Mouse (Mus musculus): Measurements from ENCODE around the gene Chsy1. TPM values are rescaled to one million over a fixed set of nuclear protein-coding genes. Genes with fewer than 3 reads are reported as not detected.

Chsy1 gene
- polyA plus RNA-seq, 1 experiment from 2014 or later, result 16.1 TPM

DNA sequence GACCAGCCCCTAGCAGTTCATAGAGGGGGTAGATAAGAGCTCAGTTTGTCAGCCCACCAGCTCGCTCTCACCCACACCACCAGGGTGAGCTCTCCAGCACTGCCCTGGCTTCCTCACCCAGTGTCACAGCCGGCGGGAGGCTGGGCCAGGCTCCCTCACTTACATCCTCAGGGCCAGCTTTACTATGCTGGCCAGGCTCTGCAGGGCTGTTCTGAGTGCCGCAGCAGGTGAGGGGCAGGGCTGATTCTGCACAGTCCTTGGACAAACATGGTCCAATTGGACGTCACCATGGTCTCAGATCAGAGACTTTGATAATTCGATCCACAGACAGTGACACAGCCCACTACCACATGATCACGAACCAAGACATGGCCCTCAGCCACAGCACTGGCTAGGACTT lies 17.8 kb upstream of the Chsy1 start:
- Histone ChIP-seq H3K9me3 (replicated peaks) (no peaks in the 10 kb centered on the region), H3K4me1 (no peaks in the 10 kb centered on the region), H3K36me3 (peaks cover 58% of the 10 kb centered on the region), H3K4me3 (replicated peaks) (no peak overlapping the region), H3K4me2 (no peak overlapping the region), H3K9ac (no peak overlapping the region), H3K27me3 (no peaks in the 10 kb centered on the region), H3K27ac (no peak overlapping the region)
- no peak; the same call in 1 of the 2 replicates for ATAC-seq (replicated peaks; ENCODE audit: low FRiP score)
- WGBS, result 75% methylated on average over 7 of the region's 7 CpGs

DNA sequence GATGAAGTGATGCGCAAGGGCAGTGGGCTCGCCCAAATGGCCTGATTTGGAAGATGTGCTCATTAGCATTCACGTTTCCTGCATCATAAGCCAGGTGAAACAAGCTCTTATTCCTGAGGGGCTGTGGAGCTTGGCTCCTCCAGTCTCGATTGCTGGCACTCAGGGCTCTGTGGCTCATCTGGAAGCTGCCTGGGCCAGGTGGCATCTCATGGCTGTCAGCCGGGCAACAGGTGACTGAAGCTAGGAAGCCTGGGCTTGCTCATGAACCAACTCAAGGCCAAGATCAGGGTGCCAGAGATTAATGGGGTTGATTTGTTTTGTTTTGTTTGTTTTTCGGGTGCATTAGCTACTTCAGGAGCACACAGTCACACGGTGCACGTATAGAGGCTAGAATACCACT lies 16.7 kb upstream of the Chsy1 start:
- Histone ChIP-seq H3K27ac (no peak overlapping the region), H3K9me3 (replicated peaks) (no peaks in the 10 kb centered on the region), H3K4me1 (no peaks in the 10 kb centered on the region), H3K4me3 (replicated peaks) (no peak overlapping the region), H3K4me2 (no peak overlapping the region), H3K36me3 (peaks cover 47% of the 10 kb centered on the region), H3K9ac (no peak overlapping the region), H3K27me3 (no peaks in the 10 kb centered on the region)
- 88% methylated on average over 8 of the region's 8 CpGs for WGBS
- ATAC-seq (replicated peaks; ENCODE audit: low FRiP score), result no peak

DNA sequence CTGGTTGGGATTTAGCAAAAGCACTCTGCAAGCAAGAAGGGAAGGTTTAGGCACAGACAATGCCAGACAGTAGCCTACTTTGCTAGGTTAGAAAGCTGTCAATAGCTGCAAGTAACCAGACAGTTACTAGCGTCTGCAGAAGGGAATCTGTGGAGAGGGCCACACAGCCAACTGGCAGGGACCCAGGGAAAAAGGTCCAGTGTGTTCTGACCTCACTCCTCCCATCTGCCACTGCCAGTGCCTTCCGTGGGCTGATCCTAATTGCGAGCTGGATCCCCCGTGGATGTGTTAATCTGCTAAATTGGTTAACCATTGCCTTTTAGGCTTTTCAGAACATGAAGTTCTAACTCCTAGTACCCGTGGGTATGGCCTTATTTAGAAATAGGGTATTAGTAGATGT lies 15.2 kb upstream of the Chsy1 start:
- Histone ChIP-seq H3K36me3 (peaks cover 32% of the 10 kb centered on the region), H3K27ac (no peak overlapping the region), H3K4me2 (no peak overlapping the region), H3K27me3 (no peaks in the 10 kb centered on the region), H3K4me3 (replicated peaks) (no peak overlapping the region), H3K9ac (no peak overlapping the region), H3K4me1 (no peaks in the 10 kb centered on the region), H3K9me3 (replicated peaks) (no peaks in the 10 kb centered on the region)
- 79% methylated on average over 5 of the region's 5 CpGs for WGBS
- ATAC-seq (replicated peaks; ENCODE audit: low FRiP score), result no peak

DNA sequence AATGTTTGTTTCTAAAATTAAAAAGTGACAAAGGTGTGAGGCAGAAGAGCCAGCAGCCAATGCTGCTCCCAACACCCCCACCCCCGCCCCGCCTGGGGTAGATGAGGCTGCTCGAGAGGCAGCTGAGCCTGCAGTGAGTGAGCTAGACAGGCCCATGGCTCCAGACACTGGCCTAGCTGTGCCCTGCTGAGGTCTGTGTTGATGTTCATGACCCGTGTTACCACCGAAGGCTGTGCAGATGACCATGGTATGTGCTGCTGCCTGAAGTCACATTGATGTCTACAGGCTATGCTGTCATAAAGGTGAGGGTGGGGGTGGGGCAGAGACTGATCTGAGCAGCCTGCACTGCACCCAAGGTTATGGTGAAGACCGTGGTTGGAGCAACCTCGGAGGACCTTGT lies 10.5 kb upstream of the Chsy1 start:
- H3K4me1 ChIP-seq, result no peaks in the 10 kb centered on the region
- H3K27me3 ChIP-seq, result 0 out of 2 replicates have a peak, but pooled peaks cover 2% of the 10 kb centered on the region
- no peak for ATAC-seq (replicated peaks; ENCODE audit: low FRiP score)
- no peaks in the 10 kb centered on the region for H3K9me3 ChIP-seq (replicated peaks)
- no peak overlapping the region for H3K9ac ChIP-seq
- no peak overlapping the region for H3K4me2 ChIP-seq
- H3K27ac ChIP-seq, result no peak overlapping the region
- 88% methylated on average over 7 of the region's 7 CpGs for WGBS
- no peak overlapping the region for H3K4me3 ChIP-seq (replicated peaks)
- 0 out of 2 replicates have a peak, but pooled peaks cover 2% of the 10 kb centered on the region for H3K36me3 ChIP-seq

DNA sequence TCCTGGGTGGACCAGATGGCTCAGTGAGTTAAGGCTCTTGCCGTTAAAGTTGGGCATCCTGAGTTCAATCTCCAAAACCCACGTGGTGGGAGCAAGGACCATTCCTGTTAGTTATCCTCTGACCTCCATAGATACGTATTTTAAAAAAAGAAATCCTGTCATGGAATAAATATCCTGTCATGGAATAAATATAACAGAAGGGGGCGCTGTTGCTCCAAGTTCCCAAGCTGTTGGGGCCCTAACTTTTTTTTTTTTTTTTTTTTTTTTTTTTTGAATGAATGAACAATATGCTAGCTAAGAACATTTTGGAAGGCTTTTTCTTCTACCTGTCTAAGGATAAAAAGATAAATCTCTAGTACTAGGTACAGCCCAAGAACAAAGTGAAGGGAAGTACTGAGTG lies 7.4 kb upstream of the Chsy1 start:
- H3K36me3 ChIP-seq, result no peaks in the 10 kb centered on the region
- peaks cover 7% of the 10 kb centered on the region for H3K4me1 ChIP-seq
- no peak overlapping the region for H3K9ac ChIP-seq
- H3K27ac ChIP-seq, result no peak overlapping the region
- ATAC-seq (replicated peaks; ENCODE audit: low FRiP score), result no peak
- H3K9me3 ChIP-seq (replicated peaks), result no peaks in the 10 kb centered on the region
- H3K4me3 ChIP-seq (replicated peaks), result no peak overlapping the region
- WGBS, result 7% methylated on average over 4 of the region's 4 CpGs
- H3K27me3 ChIP-seq, result 0 out of 2 replicates have a peak, but pooled peaks cover 2% of the 10 kb centered on the region
- H3K4me2 ChIP-seq, result no peak overlapping the region

DNA sequence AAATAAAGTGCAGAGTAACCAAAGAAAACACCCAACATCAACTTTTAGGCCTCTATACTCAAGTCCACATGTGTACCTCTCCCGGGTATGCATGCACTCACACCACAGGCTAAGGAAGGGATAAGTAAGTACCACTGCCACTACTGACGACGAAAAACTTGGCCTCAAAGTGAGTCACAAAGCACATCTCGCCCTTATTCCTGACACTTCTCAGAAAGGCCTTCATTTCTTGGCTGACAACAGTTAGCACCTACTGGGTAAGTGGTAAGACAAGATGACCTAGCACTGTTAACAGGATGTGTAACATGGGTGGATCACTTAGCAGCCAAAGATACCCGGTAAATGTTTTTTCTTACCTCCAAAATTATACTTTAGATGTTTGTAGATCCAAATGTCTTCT lies 4.8 kb upstream of the Chsy1 start:
- Histone ChIP-seq H3K9ac (no peak overlapping the region), H3K4me2 (no peak overlapping the region), H3K4me1 (peaks cover 16% of the 10 kb centered on the region), H3K4me3 (replicated peaks) (no peak overlapping the region), H3K27ac (no peak overlapping the region), H3K9me3 (replicated peaks) (no peaks in the 10 kb centered on the region), H3K27me3 (0 out of 2 replicates have a peak, but pooled peaks cover 2% of the 10 kb centered on the region), H3K36me3 (no peaks in the 10 kb centered on the region)
- ATAC-seq (replicated peaks; ENCODE audit: low FRiP score), result no peak
- WGBS, result 85% methylated on average over 5 of the region's 5 CpGs

GRCm38 (mm10) chr7:66105771-66106170 lies 3.5 kb upstream of the Chsy1 start:
- no peak for ATAC-seq (replicated peaks; ENCODE audit: low FRiP score)
- Histone ChIP-seq H3K27ac (no peak overlapping the region), H3K9ac (no peak overlapping the region), H3K4me3 (replicated peaks) (no peak overlapping the region), H3K4me2 (no peak overlapping the region), H3K36me3 (no peaks in the 10 kb centered on the region), H3K9me3 (replicated peaks) (no peaks in the 10 kb centered on the region), H3K4me1 (peaks cover 19% of the 10 kb centered on the region), H3K27me3 (no peaks in the 10 kb centered on the region)
- WGBS, result 67% methylated on average over 4 of the region's 4 CpGs

DNA sequence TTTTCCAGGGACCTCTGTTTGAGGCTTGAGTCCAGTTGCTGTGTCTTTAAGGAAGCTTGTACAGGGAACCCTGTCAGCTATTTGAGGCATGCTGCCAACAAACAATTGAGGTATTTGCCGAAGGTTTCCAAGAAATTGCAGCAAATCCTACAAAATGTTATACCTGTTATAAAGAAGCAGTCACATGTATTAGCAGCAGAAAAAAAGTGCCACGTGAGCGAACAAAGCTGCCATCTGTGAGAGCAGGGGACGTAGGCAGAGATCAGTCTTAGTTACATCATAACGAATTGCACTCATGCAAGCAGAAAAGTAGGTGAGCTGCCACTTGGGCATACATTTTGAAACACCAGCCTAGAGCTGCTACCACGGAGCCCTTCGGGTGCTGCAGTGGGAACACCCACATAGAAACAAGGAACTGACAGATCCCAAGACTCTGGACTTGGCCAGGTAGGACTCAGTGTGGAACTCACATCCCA lies 2.7 kb upstream of the Chsy1 start:
- no peak overlapping the region for H3K9ac ChIP-seq
- H3K9me3 ChIP-seq (replicated peaks), result no peaks in the 10 kb centered on the region
- no peak overlapping the region for H3K4me3 ChIP-seq (replicated peaks)
- H3K27me3 ChIP-seq, result no peaks in the 10 kb centered on the region
- ATAC-seq (replicated peaks; ENCODE audit: low FRiP score), result no peak
- H3K4me1 ChIP-seq, result peaks cover 25% of the 10 kb centered on the region
- H3K36me3 ChIP-seq, result no peaks in the 10 kb centered on the region
- H3K27ac ChIP-seq, result no peak overlapping the region
- WGBS, result 64% methylated on average over 7 of the region's 7 CpGs
- no peak overlapping the region for H3K4me2 ChIP-seq

DNA sequence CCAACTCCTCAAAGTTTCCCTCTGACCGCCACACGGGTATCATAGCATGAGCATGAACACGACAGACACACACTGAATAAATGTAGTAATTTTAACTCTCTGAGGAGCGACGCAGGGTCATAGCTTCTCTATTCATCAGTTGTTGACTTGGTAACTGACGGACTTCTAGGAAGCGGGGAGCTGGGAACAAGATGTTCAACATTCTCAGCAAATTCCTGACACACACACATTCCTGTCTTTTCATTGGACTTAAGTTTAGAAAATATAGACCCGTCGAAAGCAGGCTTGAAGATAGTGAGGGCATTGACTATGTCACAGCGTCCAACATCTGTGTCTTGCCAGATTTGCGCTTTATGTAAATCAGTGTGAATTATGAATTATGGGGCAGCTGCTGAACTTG lies 2.1 kb upstream of the Chsy1 start:
- Histone ChIP-seq H3K27ac (no peak overlapping the region), H3K9me3 (replicated peaks) (no peaks in the 10 kb centered on the region), H3K4me3 (replicated peaks) (no peak overlapping the region), H3K4me2 (no peak overlapping the region), H3K4me1 (peaks cover 28% of the 10 kb centered on the region), H3K9ac (no peak overlapping the region), H3K27me3 (no peaks in the 10 kb centered on the region), H3K36me3 (no peaks in the 10 kb centered on the region)
- WGBS, result 69% methylated on average over 11 of the region's 11 CpGs
- ATAC-seq (replicated peaks; ENCODE audit: low FRiP score), result no peak

DNA sequence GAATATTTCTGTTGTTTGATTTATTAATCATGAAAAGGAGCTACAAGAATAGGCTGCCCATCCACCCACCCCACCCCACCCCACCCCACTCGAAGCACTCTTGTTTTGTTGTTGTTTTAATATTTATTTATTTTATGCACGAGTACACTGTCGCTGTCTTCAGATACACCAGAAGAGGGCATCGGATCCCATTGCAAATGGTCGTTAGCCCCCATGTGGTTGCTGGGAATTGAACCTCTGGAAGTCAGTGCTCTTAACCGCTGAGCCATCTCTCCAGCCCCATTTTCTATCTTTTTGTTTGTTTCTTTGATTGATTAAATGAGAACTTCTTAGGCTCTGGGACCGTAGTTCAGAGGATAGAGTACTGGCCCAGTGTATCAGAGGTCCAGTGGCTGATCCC lies 1.4 kb upstream of the Chsy1 start:
- peaks cover 30% of the 10 kb centered on the region for H3K4me1 ChIP-seq
- H3K4me2 ChIP-seq, result peak overlapping the region; percentile 84; the same call in 1 of the 2 replicates
- no peak overlapping the region for H3K4me3 ChIP-seq (replicated peaks)
- H3K27ac ChIP-seq, result no peak overlapping the region
- ATAC-seq (replicated peaks; ENCODE audit: low FRiP score), result no peak
- no peaks in the 10 kb centered on the region for H3K9me3 ChIP-seq (replicated peaks)
- H3K9ac ChIP-seq, result no peak overlapping the region
- H3K27me3 ChIP-seq, result no peaks in the 10 kb centered on the region
- no peaks in the 10 kb centered on the region for H3K36me3 ChIP-seq
- whole genome bisulfite sequencing, result 18% methylated on average over 7 of the region's 7 CpGs

DNA sequence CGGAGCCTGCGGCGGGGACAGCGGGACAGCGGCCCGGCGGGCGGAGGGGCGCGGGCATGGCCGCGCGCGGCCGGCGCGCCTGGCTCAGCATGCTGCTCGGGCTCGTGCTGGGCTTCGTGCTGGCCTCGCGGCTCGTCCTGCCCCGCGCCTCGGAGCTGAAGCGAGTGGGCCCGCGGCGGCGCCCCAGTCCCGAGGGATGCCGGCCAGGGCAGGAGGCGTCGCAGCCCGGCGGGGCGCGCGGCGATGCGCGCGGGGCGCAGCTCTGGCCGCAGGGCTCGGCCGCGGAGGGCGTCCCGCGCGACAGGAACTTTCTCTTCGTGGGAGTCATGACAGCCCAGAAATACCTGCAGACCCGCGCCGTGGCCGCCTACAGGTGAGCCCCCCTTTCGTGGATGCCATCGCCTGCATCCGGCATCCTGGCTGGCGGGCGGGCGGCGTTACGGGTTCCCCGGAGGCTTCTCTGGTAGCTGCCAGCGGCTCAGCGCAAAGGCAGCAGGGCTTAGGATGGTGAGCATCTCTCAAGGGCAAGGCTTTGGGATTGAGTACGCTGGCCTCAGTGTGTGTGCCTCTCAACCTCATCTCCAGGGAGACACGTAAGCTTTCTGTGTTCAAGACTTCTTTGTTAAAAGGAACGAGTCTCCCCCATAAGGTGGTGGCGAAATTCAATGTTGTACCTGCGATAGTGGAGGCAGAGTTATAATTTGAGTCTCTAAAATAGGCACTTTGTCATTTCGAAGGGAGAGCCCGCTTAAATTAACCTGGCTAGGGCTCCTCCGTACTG lies 730 bp downstream of the Chsy1 start:
- H3K27ac ChIP-seq, result peak overlapping the region; percentile 87
- H3K9ac ChIP-seq, result peak overlapping the region; percentile 87
- under 1% methylated on average over 57 of the region's 77 CpGs for WGBS
- H3K36me3 ChIP-seq, result peaks cover 5% of the 10 kb centered on the region
- no peaks in the 10 kb centered on the region for H3K27me3 ChIP-seq
- H3K4me2 ChIP-seq, result peak overlapping the region; percentile 84
- H3K9me3 ChIP-seq (replicated peaks), result no peaks in the 10 kb centered on the region
- peak; percentile 34 for ATAC-seq (replicated peaks; ENCODE audit: low FRiP score)
- peaks cover 44% of the 10 kb centered on the region for H3K4me1 ChIP-seq
- H3K4me3 ChIP-seq (replicated peaks), result peak overlapping the region; percentile 75

DNA sequence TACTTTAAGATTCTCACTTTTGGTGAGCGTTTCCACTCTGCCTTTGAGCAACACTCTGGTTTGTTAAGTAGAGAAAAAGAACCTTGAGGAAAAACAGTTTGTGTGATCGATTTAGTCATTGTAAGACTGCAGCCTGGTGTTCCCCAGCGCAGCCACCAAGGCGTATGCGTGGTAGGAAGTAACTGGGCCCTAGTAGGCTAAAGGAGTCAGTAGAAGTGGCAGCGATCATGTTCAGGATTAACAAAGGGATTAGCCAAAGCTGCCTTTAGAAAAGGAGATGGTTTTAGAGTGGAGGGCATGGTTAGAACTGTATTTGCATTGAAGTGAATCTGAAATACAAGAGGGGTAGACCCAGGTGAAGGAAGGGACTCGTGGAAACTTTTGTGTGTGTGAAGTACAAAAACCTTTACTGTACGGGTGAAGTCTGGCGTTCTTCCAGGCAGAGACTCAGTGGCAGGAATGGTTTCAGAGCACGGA lies 1.4 kb downstream of the Chsy1 start:
- H3K36me3 ChIP-seq, result peaks cover 5% of the 10 kb centered on the region
- peak overlapping the region; percentile 75 for H3K4me3 ChIP-seq (replicated peaks)
- peak overlapping the region; percentile 87 for H3K27ac ChIP-seq
- peaks cover 50% of the 10 kb centered on the region for H3K4me1 ChIP-seq
- peak overlapping the region; percentile 87 for H3K9ac ChIP-seq
- WGBS, result 1% methylated on average over 10 of the region's 10 CpGs
- H3K4me2 ChIP-seq, result peak overlapping the region; percentile 84
- no peaks in the 10 kb centered on the region for H3K9me3 ChIP-seq (replicated peaks)
- H3K27me3 ChIP-seq, result no peaks in the 10 kb centered on the region
- ATAC-seq (replicated peaks; ENCODE audit: low FRiP score), result no peak

All from kidney, embryonic 15.5 days (tissue).